Mouse (Mus musculus) neural tube, embryonic 11.5 days (tissue): ENCODE data around the gene Snx27. TPM values are rescaled to one million over a fixed set of nuclear protein-coding genes. Genes with fewer than 3 reads are reported as not detected.

Source experiments
- ATAC-seq: fragments of 200-750 bp; cut with Nextera tagmentation; 2 replicates; pipeline ENCODE4 v1.8.0; 2017; ENCODE audit warnings: moderate number of reproducible peaks, mild to moderate bottlenecking, moderate TSS enrichment, moderate library complexity; ENCODE audit not compliant: insufficient read depth, low FRiP score, low TSS enrichment
- DNase-seq: peaks from one replicate; pipeline ENCODE4 v3.0.0-alpha.2; 2015; ENCODE audit warnings: low spot score
- H3K27ac ChIP-seq: fragments of 300-500 bp; sonication (generic); 2 replicates; pipeline ENCODE4 v1.5.1; 2014; ENCODE audit warnings: low read depth, mild to moderate bottlenecking, low read length
- H3K27me3 ChIP-seq: fragments of 300-500 bp; sonication (generic); 2 replicates; pipeline ENCODE4 v1.6.1; 2014; ENCODE audit warnings: mild to moderate bottlenecking, low read length, mixed read lengths; ENCODE audit not compliant: control insufficient read depth, insufficient read depth
- H3K36me3 ChIP-seq: fragments of 300-500 bp; sonication (generic); 2 replicates; pipeline ENCODE4 v1.6.1; 2014; ENCODE audit warnings: mild to moderate bottlenecking, low read length, moderate library complexity, mixed read lengths; ENCODE audit not compliant: control insufficient read depth, insufficient read depth
- H3K4me1 ChIP-seq: fragments of 300-500 bp; sonication (generic); 2 replicates; pipeline ENCODE4 v1.6.1; 2014; ENCODE audit warnings: low read length, mixed read lengths; ENCODE audit not compliant: control insufficient read depth, insufficient read depth
- H3K4me2 ChIP-seq: fragments of 300-500 bp; sonication (generic); 2 replicates; pipeline ENCODE4 v1.6.1; 2014; ENCODE audit warnings: low read depth, mild to moderate bottlenecking, moderate library complexity
- H3K4me3 ChIP-seq: fragments of 300-500 bp; sonication (generic); 2 replicates; pipeline ENCODE4 v1.5.1; 2014; ENCODE audit warnings: low read depth, low read length
- H3K9ac ChIP-seq: fragments of 300-500 bp; sonication (generic); 2 replicates; pipeline ENCODE4 v1.6.1; 2014; ENCODE audit warnings: mild to moderate bottlenecking, low read length
- H3K9me3 ChIP-seq: fragments of 300-500 bp; sonication (generic); 2 replicates; pipeline ENCODE4 v1.6.1; 2016; ENCODE audit warnings: low read length; ENCODE audit not compliant: control insufficient read depth
- WGBS: fragments of 180-500 bp; shearing (Covaris S2); extraction: QIAGEN DNeasy Blood & Tissue Kit; methylation state at CpG from one replicate; pipeline ENCODE4 v1.1.7; 2014; 5-methylcytosine and 5-hydroxymethylcytosine counted together
- polyA plus RNA-seq: library from polyadenylated mRNA; unstranded; fragments of >200 nt; fragmentation: Nextera tagmentation; extraction: Ambion mirVana; gene quantifications from 2 replicates; pipeline ENCODE4 v1.2.1, GENCODE M21; 2014

Snx27 gene
- polyA plus RNA-seq, 1 experiment from 2014 or later, result 39.9 TPM

DNA sequence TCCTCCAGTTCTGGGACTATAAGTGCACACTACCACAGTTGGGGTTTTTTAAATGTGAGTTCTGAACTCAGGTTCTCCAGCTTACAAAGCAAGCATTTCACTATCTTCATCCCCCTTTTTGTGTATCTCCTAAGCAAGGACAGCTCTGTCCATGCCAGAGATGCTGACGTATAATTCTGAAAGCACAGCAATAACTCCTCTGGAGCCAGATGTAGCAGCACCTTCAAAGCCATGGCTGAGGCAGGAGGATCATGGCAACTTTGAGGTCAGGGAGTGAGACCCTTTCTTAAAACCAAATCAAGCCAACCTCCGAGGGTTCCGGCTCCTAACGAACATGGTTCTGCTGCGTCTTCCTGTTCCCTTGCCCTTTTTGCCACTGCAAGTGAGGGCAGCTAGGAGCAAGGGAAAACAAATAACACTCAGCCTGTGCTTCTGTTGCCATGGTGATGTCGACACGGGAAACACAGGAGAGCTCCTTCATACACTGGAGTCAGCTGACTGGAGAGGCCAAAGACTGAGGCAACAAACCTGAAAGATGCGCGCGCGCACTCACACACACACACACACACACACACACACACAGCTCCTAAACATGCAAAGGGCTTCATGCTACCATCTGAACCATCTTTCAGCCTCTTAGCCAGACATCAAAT is 118.5 kb downstream of the Snx27 start:
- 58% methylated on average over 11 of the region's 11 CpGs for WGBS
- Histone ChIP-seq H3K9me3 (no peaks in the 10 kb centered on the region), H3K27me3 (no peaks in the 10 kb centered on the region), H3K4me2 (no peak overlapping the region), H3K27ac (no peak overlapping the region), H3K4me1 (peaks cover 5% of the 10 kb centered on the region), H3K4me3 (no peak overlapping the region), H3K36me3 (no peaks in the 10 kb centered on the region), H3K9ac (no peak overlapping the region)
- ATAC-seq (peak; percentile 61; the same call in 1 of the 2 replicates), DNase-seq (peak; percentile 57)

DNA sequence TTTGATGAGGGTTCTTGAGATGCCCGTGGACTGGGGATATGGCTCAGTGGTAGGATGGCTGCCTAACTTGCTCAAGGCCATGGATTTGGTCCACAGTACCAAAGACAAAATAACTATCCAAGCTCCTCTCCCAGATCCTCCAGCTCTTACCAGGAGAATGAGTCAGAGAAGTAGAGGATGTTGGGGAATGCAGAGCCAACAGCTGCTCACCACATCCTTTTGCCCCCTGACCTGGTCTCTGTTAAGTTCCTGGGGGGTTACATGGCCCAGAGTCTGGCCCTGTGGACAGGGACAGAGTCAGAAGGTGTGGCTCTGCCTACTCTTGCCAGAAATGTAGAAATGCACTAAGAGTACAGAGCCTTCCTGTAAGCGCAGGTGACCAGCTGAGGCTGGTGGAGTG is 122.7 kb downstream of the Snx27 start:
- DNase-seq, result no peak

DNA sequence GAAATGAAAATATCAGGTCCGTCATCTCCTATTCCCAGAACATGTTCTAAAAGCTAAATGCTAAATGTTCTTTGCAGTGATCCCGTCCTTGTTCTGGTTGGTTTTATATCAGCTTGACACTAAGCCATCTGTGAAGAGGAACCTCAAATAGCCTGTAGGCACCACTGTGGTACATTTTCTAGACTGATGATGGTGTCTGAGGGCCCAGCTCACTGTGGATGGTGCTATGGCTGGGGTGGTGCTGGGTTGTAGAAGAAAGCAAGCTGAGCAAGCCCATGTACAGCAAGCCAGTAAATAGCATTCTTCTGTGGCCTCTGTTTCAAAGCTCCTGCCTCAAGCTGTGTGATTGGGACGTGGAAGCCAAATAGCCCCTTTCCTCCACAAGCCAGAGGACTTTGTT is 125.5 kb downstream of the Snx27 start:
- no peak for ATAC-seq
- H3K4me1 ChIP-seq, result no peaks in the 10 kb centered on the region
- DNase-seq, result no peak
- no peak overlapping the region for H3K4me2 ChIP-seq
- H3K9me3 ChIP-seq, result no peaks in the 10 kb centered on the region
- no peak overlapping the region for H3K9ac ChIP-seq
- WGBS, result 85% methylated on average over 3 of the region's 3 CpGs
- H3K27ac ChIP-seq, result no peak overlapping the region
- H3K4me3 ChIP-seq, result no peak overlapping the region
- H3K36me3 ChIP-seq, result no peaks in the 10 kb centered on the region
- H3K27me3 ChIP-seq, result no peaks in the 10 kb centered on the region

More for the DNA sequence above, 122.7 kb downstream of the Snx27 start:
- Histone ChIP-seq H3K9ac (no peak overlapping the region), H3K4me1 (peaks cover 5% of the 10 kb centered on the region), H3K4me2 (no peak overlapping the region), H3K27me3 (no peaks in the 10 kb centered on the region), H3K9me3 (no peaks in the 10 kb centered on the region), H3K27ac (no peak overlapping the region), H3K4me3 (no peak overlapping the region), H3K36me3 (no peaks in the 10 kb centered on the region)
- 95% methylated on average over 2 of the region's 2 CpGs for WGBS
- no peak for ATAC-seq

DNA sequence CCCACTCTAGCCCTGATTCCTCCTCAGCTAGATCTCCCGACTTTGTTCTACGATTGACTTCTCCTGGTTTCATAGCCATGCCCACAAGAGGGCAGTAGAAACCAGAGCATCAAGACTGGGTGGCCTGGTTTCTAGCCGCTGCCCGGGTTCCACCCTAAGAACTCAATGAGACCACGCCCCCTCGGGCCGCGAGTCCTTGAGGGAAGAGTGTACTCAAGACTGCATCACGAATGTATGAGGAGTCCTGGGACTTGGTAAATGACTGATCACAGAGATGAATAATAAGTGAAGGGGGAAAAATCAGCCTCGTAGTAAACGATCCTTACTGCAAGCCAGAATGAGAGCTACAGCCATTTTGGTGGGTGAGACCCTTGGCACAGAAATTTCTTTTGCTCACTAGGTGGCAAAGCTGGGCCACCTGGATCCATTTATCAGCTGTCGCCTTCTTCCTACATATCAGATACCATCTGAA is 126.0 kb downstream of the Snx27 start:
- no peaks in the 10 kb centered on the region for H3K36me3 ChIP-seq
- peak; percentile 92 for DNase-seq
- H3K27me3 ChIP-seq, result no peaks in the 10 kb centered on the region
- H3K4me3 ChIP-seq, result peak overlapping the region; percentile 17; the same call in 1 of the 2 replicates
- H3K9ac ChIP-seq, result no peak overlapping the region
- H3K4me1 ChIP-seq, result no peaks in the 10 kb centered on the region
- H3K4me2 ChIP-seq, result peak overlapping the region; percentile 25
- H3K27ac ChIP-seq, result no peak overlapping the region
- 3% methylated on average over 12 of the region's 12 CpGs for WGBS
- H3K9me3 ChIP-seq, result no peaks in the 10 kb centered on the region
- peak; percentile 79 for ATAC-seq

DNA sequence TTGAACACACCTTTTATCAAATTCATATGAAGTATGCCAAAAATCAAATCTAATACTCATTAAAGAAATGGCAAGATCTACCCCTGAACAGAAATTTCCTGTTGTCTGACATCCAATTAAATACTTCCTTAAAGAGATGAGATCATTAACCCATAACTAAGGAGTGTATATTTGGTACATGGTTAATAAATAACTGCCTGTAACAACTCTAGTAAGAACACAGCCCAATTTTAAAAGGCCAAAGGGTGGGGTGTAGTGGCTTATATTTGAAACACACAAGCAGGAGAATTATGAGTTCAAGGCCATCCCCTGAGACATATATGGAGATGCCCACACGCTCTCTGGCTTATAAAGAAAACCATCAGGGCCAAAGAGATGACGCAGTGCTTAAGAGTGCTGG is 133.1 kb downstream of the Snx27 start:
- H3K27ac ChIP-seq, result no peak overlapping the region
- no peak overlapping the region for H3K4me2 ChIP-seq
- H3K27me3 ChIP-seq, result no peaks in the 10 kb centered on the region
- no peaks in the 10 kb centered on the region for H3K4me1 ChIP-seq
- H3K9me3 ChIP-seq, result no peaks in the 10 kb centered on the region
- no peak for ATAC-seq
- H3K4me3 ChIP-seq, result no peak overlapping the region
- WGBS, result 88% methylated on average over 2 of the region's 2 CpGs
- H3K9ac ChIP-seq, result no peak overlapping the region
- peaks cover 14% of the 10 kb centered on the region; the same call in 1 of the 2 replicates for H3K36me3 ChIP-seq
- no peak for DNase-seq

Other genes with a start within 250 kb of the Snx27 start
- 0.19 TPM in 1 of 2 replicates, not detected in the other for gene Them5, start 240.6 kb downstream of the Snx27 start, polyA plus RNA-seq
- 1.4 and 1.6 TPM in 2 replicates for gene C2cd4d, start 220.3 kb downstream of the Snx27 start, polyA plus RNA-seq
- gene Rorc, start 209.9 kb downstream of the Snx27 start, polyA plus RNA-seq, result 0.28 TPM in 1 of 2 replicates, not detected in the other
- gene Lingo4, start 184.2 kb downstream of the Snx27 start, polyA plus RNA-seq, result 0.33 and 0.46 TPM in 2 replicates
- gene Tdrkh, start 169.4 kb downstream of the Snx27 start, polyA plus RNA-seq, result 43.8 and 48.1 TPM in 2 replicates
- gene Mrpl9, start 139.4 kb downstream of the Snx27 start, polyA plus RNA-seq, result 64.7 and 68.3 TPM in 2 replicates
- 0.23 and 0.41 TPM in 2 replicates for gene Oaz3, start 138.8 kb downstream of the Snx27 start, polyA plus RNA-seq
- 143 and 154 TPM in 2 replicates for gene Celf3, start 104.4 kb downstream of the Snx27 start, polyA plus RNA-seq
- gene Riiad1, start 102.4 kb downstream of the Snx27 start, polyA plus RNA-seq, result 9.3 and 9.5 TPM in 2 replicates
- not detected in 2 replicates for gene Gm10972, start 60.4 kb upstream of the Snx27 start, polyA plus RNA-seq
- gene Tuft1, start 76.2 kb upstream of the Snx27 start, polyA plus RNA-seq, result 3.4 and 3.6 TPM in 2 replicates
- gene Selenbp2, start 110.8 kb upstream of the Snx27 start, polyA plus RNA-seq, result not detected in 2 replicates
- gene Cgn, start 203.8 kb upstream of the Snx27 start, polyA plus RNA-seq, result 2.5 and 3.0 TPM in 2 replicates